Mouse (Mus musculus): ENCODE results near the gene Gm1043.

Gm1043 gene

GRCm38 (mm10) chr5:37198011-37198688 lies 113.0 kb downstream of the Gm1043 start:
- DNase-seq (ENCODE audit: low read depth, low spot score), result no peak

GRCm38 (mm10) chr5:37202285-37202684 lies 117.1 kb downstream of the Gm1043 start:
- DNase-seq (ENCODE audit: low read depth, low spot score), result no peak

- no peak for DNase-seq (ENCODE audit: low read depth, low spot score)
These were observed 119.7 kb downstream of the Gm1043 start for GRCm38 (mm10) chr5:37204886-37205285.

- DNase-seq (ENCODE audit: low read depth, low spot score), result no peak
These were observed 120.2 kb downstream of the Gm1043 start for GRCm38 (mm10) chr5:37205420-37205819.

GRCm38 (mm10) chr5:37206364-37206763 lies 121.2 kb downstream of the Gm1043 start:
- no peak for DNase-seq (ENCODE audit: low read depth, low spot score)

- no peak for DNase-seq (ENCODE audit: low read depth, low spot score)
These were observed 128.0 kb downstream of the Gm1043 start for GRCm38 (mm10) chr5:37212938-37213708.

GRCm38 (mm10) chr5:37213709-37214103 lies 128.5 kb downstream of the Gm1043 start:
- DNase-seq (ENCODE audit: low read depth, low spot score), result no peak

- DNase-seq (ENCODE audit: low read depth, low spot score), result no peak
These were observed 129.4 kb downstream of the Gm1043 start for GRCm38 (mm10) chr5:37214614-37215013.

GRCm38 (mm10) chr5:37215276-37215675 lies 130.1 kb downstream of the Gm1043 start:
- no peak for DNase-seq (ENCODE audit: low read depth, low spot score)

- no peak for DNase-seq (ENCODE audit: low read depth, low spot score)
These were observed 134.4 kb downstream of the Gm1043 start for GRCm38 (mm10) chr5:37219615-37220014.

GRCm38 (mm10) chr5:37220575-37220974 lies 135.4 kb downstream of the Gm1043 start:
- DNase-seq (ENCODE audit: low read depth, low spot score), result no peak

- no peak for DNase-seq (ENCODE audit: low read depth, low spot score)
These were observed 136.4 kb downstream of the Gm1043 start for GRCm38 (mm10) chr5:37221563-37221962.

- DNase-seq (ENCODE audit: low read depth, low spot score), result no peak
These were observed 137.1 kb downstream of the Gm1043 start for GRCm38 (mm10) chr5:37222316-37222715.

- DNase-seq (ENCODE audit: low read depth, low spot score), result no peak
These were observed 140.5 kb downstream of the Gm1043 start for GRCm38 (mm10) chr5:37225708-37226107.

GRCm38 (mm10) chr5:37227956-37228680 lies 142.9 kb downstream of the Gm1043 start:
- no peak for DNase-seq (ENCODE audit: low read depth, low spot score)

- DNase-seq (ENCODE audit: low read depth, low spot score), result no peak
These were observed 143.7 kb downstream of the Gm1043 start for GRCm38 (mm10) chr5:37228894-37229293.

GRCm38 (mm10) chr5:37233010-37233557 lies 147.9 kb downstream of the Gm1043 start:
- DNase-seq (ENCODE audit: low read depth, low spot score), result no peak

- no peak for DNase-seq (ENCODE audit: low read depth, low spot score)
These were observed 153.5 kb downstream of the Gm1043 start for GRCm38 (mm10) chr5:37238654-37239053.

- peak; percentile 46 for DNase-seq (ENCODE audit: low read depth, low spot score)
These were observed 155.4 kb downstream of the Gm1043 start for GRCm38 (mm10) chr5:37240550-37240949.

- DNase-seq (ENCODE audit: low read depth, low spot score), result no peak
These were observed 156.1 kb downstream of the Gm1043 start for GRCm38 (mm10) chr5:37241224-37241623.

GRCm38 (mm10) chr5:37241651-37242151 lies 156.5 kb downstream of the Gm1043 start, which contains the start of gene Crmp1:
Gene Crmp1, plus strand, starts transcription at chr5:37241940.
- peak; percentile 45 for DNase-seq (ENCODE audit: low read depth, low spot score)

Measured in WW6 (cell line).